Mouse (Mus musculus): Measurements from ENCODE around the gene Ccdc157. TPM values are rescaled to one million over a fixed set of nuclear protein-coding genes. Genes with fewer than 3 reads are reported as not detected.

The Ccdc157 gene
- total RNA-seq, 2 experiments from 2014 or later, result 3.3 to 5.6 TPM

GRCm38 (mm10) chr11:4184251-4184952, 24.3 kb upstream of the Ccdc157 start:
- intact Hi-C loops (cut with DNase I; ENCODE audit: low total_unique reads), result no loop called here
- DNase-seq, result no peak

- DNase-seq, result no peak
- intact Hi-C loops (cut with DNase I; ENCODE audit: low total_unique reads), result no loop called here
These were observed 23.4 kb upstream of the Ccdc157 start for GRCm38 (mm10) chr11:4183511-4183910.

GRCm38 (mm10) chr11:4182061-4182460, 22.0 kb upstream of the Ccdc157 start:
- DNase-seq, result no peak
- intact Hi-C loops (cut with DNase I; ENCODE audit: low total_unique reads), result no loop called here

DNA sequence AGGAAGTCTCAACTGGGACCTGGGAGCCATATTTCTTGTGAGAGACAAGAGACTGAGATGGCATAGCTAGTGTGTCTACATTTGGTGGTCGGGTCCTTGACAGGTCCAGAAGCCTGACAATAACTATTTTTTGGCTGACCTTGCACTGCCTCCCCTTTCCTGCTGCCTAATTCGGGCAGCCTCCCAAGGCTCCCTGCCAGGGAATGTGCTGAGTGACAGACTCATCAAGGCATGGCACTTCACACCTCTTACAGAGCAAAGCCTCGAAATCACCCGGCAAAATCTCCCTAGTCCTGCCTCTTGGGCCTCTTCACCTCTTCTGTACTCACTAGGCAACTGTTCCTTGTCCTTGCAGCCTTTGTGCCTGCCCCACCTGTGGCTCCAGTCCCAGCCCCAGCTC, 17.6 kb upstream of the Ccdc157 start:
- intact Hi-C loops (cut with DNase I; ENCODE audit: low total_unique reads), result no loop called here
- DNase-seq, result peak; percentile 38

- intact Hi-C loops (cut with DNase I; ENCODE audit: low total_unique reads), result no loop called here
- peak; percentile 82 for DNase-seq
These were observed 14.5 kb upstream of the Ccdc157 start for GRCm38 (mm10) chr11:4174586-4174985.

GRCm38 (mm10) chr11:4166467-4167090, 6.5 kb upstream of the Ccdc157 start:
- intact Hi-C loops (cut with DNase I; ENCODE audit: low total_unique reads), result no loop called here
- no peak for DNase-seq

DNA sequence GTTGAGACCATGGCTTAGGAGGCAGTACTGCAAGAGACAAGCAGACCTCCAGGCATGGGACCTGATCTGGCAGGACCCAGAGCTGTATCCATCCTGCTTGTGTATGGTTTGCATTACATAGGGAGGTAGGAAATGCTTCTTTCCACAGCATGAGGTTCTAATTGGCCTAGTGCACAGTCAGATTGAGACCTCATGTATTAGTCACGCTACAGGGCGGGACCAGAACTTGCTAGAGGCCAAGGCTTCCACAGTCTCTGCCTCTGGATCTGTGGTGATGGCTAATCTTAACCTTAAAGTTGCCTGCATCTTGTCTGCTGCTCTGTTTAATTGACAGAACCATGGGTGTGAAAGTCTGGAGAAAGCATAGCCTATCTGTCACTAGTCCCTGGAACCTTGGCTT, 4.6 kb upstream of the Ccdc157 start:
- no peak for DNase-seq
- intact Hi-C loops (cut with DNase I; ENCODE audit: low total_unique reads), result no loop called here

- no peak for DNase-seq
- intact Hi-C loops (cut with DNase I; ENCODE audit: low total_unique reads), result no loop called here
These were observed 826 bp upstream of the Ccdc157 start for GRCm38 (mm10) chr11:4160758-4161480.

GRCm38 (mm10) chr11:4158676-4159075, 1.4 kb downstream of the Ccdc157 start:
- intact Hi-C loops (cut with DNase I; ENCODE audit: low total_unique reads), result no loop called here
- DNase-seq, result no peak

DNA sequence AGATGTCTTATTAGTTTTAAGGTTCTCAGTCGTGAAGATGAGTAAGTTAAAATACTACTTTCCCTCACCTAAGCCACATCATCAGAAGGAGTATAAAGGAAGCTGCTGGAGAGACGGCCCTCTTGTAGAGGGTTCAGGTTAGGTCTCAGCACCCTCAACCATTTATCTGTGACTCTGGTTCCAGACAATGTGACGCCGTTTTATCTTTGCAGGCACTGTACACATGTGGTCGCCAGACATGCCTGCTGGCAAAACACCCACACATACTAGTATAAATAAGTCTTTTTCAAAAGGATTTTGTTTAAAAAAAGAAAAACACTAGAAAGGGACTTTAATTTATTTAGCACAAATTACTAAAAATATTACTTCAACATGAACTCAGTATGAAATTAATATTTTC, 4.5 kb downstream of the Ccdc157 start:
- DNase-seq, result no peak
- intact Hi-C loops (cut with DNase I; ENCODE audit: low total_unique reads), result no loop called here

DNA sequence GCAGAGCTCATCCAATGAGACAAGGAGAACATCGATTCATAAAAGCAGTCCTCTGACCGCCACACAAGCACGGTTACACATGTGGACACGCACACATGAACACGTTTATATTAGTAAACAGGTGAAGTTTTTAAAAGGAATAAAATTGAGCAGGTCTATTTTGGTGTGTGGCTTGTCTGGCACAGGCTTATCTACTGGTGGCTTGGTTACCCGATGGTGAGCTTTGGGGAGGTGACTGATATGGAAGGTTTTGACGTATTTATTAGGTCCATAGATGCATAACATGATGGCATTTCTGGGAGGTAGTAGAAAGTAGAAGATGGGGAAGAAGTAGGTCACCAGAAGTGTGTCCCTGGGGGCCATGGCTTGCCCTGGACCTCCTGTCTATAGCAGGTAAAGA, 6.4 kb downstream of the Ccdc157 start:
- intact Hi-C loops (cut with DNase I; ENCODE audit: low total_unique reads), result no loop called here
- no peak for DNase-seq

- no peak for DNase-seq
- intact Hi-C loops (cut with DNase I; ENCODE audit: low total_unique reads), result no loop called here
These were observed 10.2 kb downstream of the Ccdc157 start for GRCm38 (mm10) chr11:4149886-4150285.

DNA sequence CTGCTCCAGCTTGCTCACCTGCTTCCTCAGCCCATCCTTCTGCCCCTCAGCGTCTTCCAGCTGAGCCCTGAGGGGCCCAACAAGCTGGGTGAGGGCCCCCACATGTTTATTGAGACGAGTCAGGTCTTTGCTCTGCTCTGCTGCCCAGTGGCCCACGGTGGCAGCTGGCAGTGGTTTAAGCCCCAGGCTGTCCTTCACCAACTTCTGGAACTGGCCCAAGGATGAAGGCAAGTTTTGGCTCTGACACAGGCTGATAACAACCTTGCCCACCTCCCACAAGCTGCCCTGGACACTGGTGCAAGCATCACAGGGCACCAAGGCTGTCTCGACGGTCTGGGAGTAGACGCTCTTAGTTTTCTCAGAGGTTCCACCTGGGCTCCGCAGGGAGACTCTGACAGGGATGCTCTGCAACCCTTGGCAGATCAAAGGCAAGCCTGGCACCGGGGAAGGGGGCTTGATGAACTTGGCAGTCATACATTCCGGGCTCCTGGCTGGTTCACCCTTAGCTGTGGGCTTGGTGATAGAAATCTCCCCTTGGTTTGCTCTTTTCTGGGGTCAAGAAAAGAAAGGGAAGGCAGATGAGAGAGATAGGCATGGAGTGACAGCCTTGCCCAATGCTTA, 11.4 kb downstream of the Ccdc157 start:
- intact Hi-C loops (cut with DNase I; ENCODE audit: low total_unique reads), result no loop called here

GRCm38 (mm10) chr11:4148120-4148519, 12.0 kb downstream of the Ccdc157 start:
- no peak for DNase-seq
- intact Hi-C loops (cut with DNase I; ENCODE audit: low total_unique reads), result no loop called here

More for the DNA sequence above, 11.4 kb downstream of the Ccdc157 start:
- no peak for DNase-seq

DNA sequence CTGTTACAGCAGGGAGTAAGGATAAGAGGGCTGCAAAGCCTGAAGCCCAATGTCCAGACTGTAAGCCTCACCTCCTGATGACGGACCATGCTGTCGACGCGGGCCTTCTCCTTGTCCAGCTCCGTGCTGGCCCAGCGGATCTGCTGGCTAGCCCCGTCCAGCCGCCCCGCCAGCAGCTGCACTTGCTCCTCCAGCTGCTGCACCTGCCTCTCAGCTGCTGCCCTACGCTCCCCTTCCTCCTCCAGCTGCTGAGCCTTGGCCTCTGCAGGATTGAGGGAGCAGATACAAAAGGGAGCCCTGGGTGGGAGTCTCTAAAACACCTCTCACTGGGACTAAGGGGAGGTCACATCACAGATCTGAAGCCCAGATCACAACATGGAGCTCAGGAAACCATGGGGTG, 13.0 kb downstream of the Ccdc157 start:
- intact Hi-C loops (cut with DNase I; ENCODE audit: low total_unique reads), result no loop called here
- DNase-seq, result peak; percentile 29

DNA sequence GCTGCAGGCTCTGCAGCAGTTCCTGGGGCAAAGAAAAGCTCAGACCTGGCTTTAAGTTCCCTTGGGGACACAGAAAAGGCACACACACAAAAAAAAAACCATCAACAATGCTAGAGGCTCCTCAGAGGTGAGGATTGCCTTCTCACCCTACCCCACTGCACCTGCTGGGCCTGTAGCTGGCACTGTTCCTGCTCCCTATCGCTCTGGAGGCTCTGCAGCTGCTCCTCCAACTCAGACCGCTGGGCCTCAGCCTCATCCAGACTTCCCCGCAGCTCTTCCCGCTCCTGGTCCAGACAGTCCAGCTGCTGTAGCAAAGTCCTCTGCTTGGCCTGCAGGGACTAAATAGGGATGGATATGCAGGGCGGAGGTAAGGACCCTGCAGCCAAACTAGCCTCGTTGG, 13.7 kb downstream of the Ccdc157 start:
- intact Hi-C loops (cut with DNase I; ENCODE audit: low total_unique reads), result no loop called here
- peak; percentile 28 for DNase-seq

DNA sequence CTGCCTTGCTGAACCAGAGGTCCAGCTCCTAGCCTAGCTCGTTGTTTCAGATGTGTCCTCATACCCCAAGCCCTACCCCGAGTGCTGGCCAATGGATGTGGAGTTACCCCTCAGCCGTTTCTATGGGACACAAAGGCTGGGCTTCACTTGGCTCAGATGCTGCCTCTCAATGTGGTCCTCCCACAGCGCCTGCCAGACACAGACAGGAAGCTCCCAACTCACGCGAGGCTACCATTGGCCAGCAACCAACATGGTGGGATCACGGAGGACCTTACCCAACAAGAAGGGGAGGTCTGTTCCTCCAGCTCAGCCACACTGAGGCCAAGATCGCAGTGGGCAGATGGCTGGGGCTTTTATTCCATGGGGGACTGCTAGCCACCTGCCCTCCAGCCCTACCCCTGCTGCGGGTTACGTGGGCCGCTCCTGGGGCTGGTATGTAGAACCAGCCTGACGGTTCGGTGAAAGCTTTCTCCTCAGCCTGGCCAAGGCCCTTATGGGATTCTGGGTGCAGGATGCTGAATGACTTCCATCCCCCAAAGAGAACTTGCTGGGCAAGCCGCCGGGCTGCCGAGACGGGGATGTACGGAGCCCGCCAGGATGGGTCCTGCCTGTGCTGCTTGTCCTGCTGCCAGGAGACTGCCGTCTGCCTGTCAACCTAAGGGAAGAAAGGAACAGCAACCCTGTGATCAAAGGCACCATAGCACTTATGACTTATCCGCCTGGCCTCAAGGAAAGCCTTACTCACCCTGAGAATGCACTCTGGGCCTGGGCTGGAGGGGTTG, 16.6 kb downstream of the Ccdc157 start:
- DNase-seq, result no peak
- intact Hi-C loops (cut with DNase I; ENCODE audit: low total_unique reads), result no loop called here

- no peak for DNase-seq
- intact Hi-C loops (cut with DNase I; ENCODE audit: low total_unique reads), result no loop called here
These were observed 17.7 kb downstream of the Ccdc157 start for GRCm38 (mm10) chr11:4142352-4142751.

DNA sequence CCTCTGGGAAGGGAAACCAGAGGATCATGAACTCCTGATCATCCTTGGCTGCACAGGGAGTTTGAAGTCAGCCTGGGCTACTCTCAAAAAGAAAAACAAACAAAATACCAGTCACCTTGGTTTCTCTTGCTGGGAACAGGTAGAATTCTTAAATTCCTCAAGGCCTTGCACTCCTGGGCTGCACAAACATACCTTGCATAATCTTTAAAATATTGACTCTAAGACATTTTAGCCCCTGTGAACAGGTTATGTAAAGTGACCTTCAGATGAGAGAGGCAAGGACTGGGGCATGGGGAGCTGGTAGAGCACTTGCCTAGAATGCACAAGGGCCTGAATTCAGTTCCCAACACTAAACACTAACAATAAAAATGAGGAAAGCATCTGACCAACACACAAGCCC, 18.6 kb downstream of the Ccdc157 start:
- no peak for DNase-seq
- intact Hi-C loops (cut with DNase I; ENCODE audit: low total_unique reads), result no loop called here

DNA sequence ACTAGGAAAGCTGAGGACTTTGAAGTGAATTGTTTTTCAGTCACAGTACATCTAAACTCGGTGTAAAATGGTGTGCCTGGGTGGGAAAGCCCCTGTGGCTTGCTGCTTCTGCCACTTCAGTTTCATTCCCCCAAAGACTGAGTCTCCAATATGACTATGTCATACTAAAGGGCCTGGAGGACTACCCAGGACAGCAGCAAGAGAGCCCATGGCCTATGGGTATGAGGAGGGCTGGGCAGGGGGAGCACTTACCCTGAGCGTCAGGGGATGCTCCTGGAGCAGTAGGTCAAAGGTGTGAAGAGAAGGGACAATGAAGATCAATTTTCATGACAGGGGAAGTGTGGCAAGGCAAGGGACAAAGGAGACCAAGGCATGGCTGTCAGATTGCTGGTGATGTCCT, 21.1 kb downstream of the Ccdc157 start:
- intact Hi-C loops (cut with DNase I; ENCODE audit: low total_unique reads), result loop anchor here (10.0 kb wide), 1 partner anchor 286 kb away; no protein-coding TSS in a partner anchor
- no peak for DNase-seq
